Mouse (Mus musculus) erythroblast, adult 5-6 weeks (primary cell): ENCODE results near the gene Nol10. TPM values are rescaled to one million over a fixed set of nuclear protein-coding genes. Genes with fewer than 3 reads are reported as not detected.
"Not testable (repeated sequence)": the region's sequence is repeated elsewhere in the genome, so short reads cannot be mapped to it uniquely, and the experiment has no call there.

Experiments used
- ATAC-seq: replicated peaks from 2 replicates; pipeline ENCODE4 v1.8.0; 2016; ENCODE audit warnings: moderate number of reproducible peaks, mild to moderate bottlenecking, moderate TSS enrichment, inconsistent platforms; ENCODE audit not compliant: poor library complexity, low FRiP score, severe bottlenecking
- total RNA-seq, 2 experiments: library from RNA; stranded (forward) in 1 of 2; stranded (reverse) in 1 of 2; fragments of 150-400 nt in 1 of 2; fragments of 200-764, 138-1000 nt in 1 of 2; gene quantifications; 2 replicates each; pipeline versions ENCODE4 v1.2.3 to v1.2.4; 2015 to 2017; ENCODE audit warnings: low replicate concordance in 2 of 2

The Nol10 gene
- total RNA-seq, 2 experiments from 2014 or later: 2.4 to 3.5 TPM

DNA sequence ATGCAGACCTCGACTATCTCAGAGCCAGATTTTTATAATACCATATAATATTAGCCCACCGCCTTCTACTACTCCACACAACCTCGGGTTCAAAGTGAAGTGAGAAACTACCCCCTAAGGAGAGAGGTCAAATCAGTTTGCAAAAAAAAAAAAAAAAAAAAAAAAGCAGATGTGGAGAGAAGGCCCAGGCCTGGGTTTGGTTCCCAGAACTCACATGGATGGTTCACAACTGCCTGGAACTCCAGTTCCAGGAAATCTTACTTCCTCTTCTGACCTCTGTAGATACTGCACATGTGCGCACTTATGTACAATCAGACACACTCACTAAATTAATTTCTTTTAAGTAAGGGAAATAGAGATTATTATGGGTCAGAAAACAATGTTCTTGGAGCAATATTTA, 102.2 kb downstream of the Nol10 start:
- ATAC-seq: no peak

DNA sequence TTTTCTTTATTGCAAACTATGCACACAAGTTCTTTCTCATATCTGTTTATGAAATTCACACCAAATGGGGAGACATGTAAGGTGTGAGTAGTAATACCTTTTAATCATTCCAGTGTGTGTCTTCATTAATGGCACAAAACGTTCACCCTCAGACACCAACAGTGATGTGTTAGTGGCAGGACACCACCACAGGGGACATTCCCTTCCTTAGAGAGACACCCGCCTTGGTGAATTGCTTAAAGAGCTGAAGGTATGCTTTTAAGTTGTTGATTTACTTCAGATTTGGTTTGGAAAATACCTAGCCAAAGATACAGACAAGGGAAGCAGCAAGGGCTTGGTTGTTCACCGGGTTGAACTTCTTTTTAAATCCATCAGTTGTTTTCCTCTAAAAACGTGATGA, 102.7 kb downstream of the Nol10 start:
- ATAC-seq: no peak

DNA sequence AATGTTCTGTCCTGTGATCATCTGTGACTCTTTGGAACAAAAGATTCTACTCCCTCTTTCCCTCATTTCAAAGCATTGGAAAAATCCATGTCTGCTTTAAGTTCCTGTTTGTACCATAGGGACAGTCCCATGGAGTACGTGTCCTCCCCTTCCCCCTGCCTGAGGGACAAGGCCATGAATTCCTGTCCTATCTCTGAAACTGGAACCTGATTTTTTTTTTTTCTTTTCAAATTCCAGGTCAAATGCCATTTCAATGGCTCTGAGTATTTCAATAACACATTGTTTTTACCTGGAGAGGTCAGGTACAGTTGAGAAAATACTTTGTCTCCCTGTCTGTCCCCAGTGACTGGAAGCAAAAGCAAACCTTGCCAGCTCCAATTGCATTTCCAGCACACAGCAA, 104.0 kb downstream of the Nol10 start:
- ATAC-seq: no peak

DNA sequence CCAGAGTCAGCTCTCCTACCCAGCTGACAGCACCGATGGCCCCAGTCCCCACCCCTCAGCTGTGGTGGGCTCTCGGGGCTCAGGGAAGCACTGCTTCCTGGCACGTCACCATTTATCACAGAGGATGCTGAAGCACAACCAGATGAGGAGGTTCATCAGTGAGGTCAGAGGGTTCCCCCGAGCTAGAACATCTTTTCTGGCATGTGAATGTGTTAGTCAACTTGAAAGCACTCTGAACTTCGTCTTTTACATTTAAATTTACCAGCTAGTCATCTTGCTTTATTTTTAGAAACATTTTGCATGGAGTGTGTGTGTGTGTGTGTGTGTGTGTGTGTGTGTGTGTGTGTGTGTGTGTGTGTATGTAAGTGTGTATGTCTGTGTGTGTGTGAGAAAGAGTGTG, 105.7 kb downstream of the Nol10 start:
- no peak for ATAC-seq

DNA sequence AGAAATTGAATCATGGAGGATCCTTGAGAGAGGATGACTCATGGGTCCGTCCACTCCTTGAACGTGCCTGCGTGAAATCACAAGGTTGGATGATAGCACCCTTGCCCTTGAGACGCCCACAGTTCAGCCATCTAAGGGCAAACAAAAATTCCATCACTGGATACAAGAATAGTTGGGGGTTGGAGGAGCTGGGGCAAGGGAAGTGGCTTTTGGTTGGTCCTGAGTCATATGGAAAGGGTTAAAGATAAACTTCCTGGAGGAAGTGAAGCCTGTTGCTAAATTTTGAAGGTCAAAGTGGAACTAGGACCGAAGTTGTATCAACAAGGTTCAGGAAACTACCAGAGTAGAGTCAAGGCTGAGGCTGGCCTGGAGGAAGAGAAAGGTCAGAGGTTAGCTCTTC, 106.8 kb downstream of the Nol10 start:
- ATAC-seq: no peak

DNA sequence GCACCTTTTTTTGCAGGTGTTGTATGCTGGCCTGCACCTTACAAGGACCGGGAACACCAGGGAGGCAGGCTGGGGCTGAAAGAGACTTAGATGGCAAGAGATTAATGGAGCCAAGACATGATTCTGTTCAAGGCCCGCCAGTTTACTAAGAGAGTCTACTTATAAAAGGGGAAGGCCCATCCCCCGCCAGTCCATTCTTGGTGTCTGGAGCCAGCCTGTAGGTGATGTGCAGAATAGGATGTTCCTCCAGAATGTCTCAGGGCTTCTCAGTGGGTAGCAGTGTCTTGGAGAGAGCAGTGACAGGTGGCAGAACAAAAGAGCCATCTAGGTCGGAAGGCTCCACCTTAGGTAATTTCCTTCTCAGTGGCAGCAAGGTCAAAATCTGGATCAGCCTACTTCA, 111.0 kb downstream of the Nol10 start:
- ATAC-seq: not testable (repeated sequence)

DNA sequence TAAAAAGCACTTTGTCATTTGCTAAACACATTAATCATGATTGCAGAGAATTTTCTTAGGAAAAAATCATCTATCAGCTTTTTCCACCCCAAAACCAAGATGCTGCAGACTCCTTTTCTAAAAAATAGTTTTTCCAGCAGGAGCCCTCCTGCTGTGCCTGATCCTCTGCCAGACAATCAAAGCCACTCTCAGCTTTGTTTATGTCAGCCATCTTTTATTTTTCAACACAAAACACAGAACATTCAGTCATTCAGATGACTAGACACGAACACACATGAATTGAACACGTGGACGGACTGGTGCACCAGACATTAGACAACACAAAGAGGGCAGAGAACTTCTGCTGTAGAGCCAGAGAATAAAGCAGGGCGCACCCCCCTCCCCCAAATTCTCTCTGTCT, 115.4 kb downstream of the Nol10 start:
- no peak for ATAC-seq

DNA sequence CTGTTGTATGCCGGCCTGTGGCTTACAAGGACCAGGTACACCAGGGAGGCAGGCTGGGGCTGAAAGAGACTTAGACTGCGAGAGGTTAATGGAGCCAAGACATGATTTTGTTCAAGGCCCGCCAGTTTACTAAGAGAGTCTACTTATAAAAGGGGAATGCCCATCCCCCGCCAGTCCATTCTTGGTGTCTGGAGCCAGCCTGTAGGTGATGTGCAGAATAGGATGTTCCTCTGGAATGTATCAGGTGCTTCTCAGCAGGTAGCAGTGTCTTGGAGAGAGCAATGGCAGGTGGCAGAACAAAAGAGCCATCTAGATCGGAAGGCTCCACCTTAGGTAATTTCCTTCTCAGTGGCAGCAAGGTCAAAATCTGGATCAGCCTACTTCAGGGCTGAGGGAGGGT, 116.3 kb downstream of the Nol10 start:
- not testable (repeated sequence) for ATAC-seq

DNA sequence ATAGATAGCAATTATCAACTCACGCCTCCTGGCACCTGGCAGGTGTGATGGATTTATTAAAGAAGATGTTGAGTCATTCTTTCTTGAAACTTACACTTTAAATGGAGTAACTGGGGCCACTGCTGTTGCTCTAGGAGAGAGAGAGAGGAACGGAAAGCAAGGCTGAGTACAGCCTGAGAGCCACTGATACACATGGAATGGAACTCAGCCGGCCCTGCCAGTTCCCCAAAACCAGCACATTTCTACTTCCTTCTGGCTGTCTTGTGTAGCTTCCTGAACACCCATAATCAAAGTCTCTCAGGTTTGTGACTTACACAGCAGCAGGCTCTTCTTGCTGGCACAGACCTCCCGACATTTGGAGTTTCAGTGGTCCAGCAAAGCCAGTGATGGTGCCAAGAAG, 118.5 kb downstream of the Nol10 start:
- ATAC-seq: no peak

DNA sequence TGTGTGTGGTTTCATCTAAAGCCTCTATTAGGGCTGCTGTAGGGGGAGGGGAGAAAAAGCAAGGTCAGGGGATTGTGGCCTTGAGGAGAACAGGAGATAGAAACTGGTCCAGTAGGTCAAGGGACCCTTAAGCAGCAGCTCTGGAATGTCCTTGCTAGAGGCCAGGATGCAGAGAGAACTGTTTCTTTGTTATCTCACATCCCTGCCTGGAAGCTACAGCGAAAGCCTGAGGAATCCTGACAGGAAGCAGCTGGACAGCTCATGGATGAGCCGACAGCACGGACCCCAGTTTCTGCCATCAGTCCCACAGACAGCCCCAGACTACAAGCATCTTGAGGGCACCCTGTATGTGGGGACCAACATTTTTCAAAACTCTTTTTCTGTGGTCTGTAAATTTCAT, 120.1 kb downstream of the Nol10 start:
- ATAC-seq: no peak

DNA sequence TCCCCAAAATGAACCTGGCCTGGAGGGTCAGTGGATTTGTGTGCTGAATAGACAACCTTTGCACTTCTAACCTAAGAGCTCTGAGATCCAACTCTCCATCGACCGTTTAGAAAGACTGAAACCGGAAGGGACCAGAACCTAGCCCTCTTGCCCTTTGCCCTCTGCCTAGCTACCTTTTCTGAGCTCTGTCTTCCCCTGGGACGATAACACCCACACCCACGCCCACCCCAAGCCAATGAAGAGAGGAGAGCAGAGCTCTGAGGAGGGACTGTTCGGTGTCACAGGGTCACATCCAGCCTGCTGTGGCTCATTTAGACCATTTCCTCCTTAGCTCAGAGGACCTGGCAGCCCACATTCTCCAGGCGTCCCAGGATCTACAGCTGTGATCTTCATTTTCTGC, 121.6 kb downstream of the Nol10 start:
- ATAC-seq: no peak

DNA sequence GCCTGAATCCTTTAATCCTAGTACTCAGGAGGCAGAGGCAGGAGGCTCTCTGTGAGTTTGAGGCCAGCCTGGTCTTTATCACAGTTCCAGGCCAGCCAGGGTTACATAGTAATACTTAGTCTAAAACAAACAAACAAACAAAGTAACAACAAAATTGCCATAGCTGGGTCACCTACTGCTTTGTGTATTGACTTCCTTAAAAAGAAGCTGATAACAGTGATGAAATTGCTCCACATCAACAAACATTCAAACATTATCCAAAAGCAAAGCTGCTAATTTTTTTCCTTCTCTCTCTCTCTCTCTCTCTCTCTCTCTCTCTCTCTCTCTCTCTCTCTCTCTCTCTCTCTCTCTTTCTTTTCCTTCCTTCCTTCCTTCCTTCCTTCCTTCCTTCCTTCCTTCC, 122.3 kb downstream of the Nol10 start:
- ATAC-seq: not testable (repeated sequence)

DNA sequence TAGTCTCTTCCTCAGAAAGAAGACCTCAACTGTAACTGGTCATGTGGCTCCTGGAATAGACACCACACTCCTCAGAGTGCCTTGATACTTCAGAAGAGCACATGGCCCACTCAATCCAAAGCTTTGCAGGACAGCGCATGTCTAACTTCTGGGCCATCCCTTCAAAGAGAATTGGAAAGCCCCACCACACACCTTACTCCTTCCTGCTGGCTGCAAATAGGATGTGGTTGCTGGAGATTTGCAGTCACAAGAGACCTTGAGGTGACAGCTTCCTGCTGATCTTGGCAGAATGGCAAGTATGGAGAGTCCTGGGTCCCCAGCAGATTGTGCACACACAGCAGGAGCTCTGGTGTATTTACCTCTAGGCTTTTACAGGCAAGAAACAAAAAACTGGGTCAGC, 123.1 kb downstream of the Nol10 start:
- ATAC-seq: no peak

DNA sequence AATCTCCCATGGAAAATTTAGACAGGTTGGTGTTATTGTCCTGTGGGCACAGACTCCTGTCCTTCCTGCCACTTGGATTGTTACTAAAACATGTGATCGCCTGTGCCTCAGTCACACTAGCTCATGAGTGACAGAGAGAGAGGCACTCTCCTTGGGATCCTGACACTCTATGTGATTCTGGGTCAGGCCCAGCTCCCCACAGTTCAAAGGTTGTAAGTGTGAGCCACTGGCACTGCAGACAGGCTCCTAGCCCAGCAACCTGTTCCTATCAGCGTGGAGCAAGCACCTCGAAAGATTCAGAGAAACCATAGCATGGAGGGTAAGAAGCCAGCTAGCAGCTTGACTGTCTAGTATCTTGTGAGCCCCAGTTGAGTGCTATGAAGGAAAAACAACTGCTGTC, 124.9 kb downstream of the Nol10 start:
- no peak for ATAC-seq

DNA sequence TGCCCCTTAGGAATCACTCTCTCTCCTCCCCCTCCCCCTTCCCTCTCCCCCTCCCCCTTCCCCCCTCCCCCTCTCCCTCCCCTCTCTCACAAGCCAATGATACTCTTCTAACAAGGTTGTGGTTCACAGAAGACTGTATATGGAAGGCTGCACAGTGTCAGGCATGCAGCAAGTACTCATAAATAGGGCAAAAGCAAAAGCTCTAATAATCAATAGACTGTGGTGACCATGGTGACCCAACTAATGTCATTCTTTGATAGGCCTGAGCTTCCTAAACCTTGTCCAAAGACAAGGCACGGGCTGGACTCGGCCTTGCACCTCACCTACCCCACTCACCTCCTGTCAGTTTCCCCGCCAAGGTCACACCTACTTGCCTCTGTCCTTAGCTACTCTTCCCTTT, 125.6 kb downstream of the Nol10 start:
- ATAC-seq: no peak

DNA sequence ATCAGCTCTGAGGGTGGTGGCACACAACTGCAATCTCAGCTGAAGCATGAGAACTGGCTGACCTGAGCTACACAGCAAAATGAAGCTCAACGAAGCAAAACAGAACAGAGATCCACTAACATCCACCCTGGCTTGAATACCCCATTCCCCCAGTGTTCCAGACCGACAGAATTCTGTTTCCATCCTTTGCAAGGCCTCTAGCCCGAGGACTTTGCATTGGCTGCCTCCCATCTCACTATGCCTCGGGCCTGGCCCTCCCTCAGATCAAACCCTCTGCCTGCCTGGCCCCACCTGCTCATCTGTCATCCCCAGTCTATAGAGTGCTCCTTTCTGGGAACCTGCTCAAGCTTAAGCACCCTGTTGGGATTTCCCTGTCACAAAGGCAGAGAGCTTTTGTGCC, 126.4 kb downstream of the Nol10 start:
- no peak for ATAC-seq

DNA sequence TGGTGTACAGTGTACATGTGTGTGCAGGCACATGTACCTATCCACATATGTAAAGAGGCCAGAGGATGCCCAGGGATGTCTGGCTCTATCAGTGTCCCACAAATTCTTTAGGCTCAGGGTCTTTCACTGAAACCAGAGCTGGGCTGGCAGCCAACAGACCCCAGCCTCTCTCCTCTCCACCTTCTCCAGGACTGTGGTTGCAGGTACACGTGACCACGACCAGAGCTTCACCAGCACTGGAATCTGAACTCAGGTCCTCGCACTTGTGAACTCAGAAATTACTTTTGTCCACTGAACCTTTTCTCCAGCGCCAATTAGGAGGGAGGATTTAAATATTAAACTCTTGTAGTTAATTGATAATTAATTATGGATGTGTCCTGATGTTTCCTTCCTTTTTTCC, 126.9 kb downstream of the Nol10 start:
- ATAC-seq: no peak

DNA sequence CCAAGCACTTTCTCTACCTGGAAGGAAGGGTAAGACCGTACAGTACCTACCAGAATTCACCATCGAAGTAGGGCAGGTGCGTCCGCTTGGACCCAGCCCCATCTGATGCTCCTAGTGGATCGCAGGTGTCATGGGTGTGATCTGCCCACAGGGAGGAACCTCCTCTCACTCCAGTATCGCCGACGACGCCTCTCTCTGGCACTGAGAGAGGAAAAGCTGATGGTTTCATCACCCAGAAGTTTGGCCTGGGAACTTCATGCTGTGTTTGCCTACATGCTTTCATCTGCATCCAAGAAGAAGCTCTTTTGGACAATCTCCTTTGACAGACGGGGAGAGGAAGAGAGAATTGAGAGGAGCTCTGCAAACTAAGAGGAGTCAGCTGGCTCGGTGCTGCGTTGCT, 129.9 kb downstream of the Nol10 start:
- ATAC-seq: no peak

DNA sequence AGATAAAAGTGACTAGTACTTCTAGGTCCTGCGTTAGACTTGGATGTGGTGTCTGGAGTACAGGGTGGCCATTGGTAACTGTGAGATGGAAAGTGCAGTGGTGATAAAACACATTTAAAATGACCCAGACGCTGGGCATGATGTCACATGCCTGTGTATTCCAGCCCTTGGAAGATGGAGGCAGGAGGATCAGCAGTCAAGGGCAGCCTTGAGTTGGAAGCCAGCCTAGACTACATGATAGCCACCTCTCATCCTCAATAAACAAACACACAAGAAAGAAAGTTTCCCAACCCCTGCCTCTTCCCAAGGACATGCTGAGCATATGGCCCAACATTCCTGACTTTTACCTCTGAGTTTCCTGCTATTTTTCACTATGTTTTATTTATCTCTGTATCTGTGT, 130.6 kb downstream of the Nol10 start:
- ATAC-seq: no peak
